Mouse (Mus musculus): ENCODE measurements around the gene Gm17949. TPM values are rescaled to one million over a fixed set of nuclear protein-coding genes. Genes with fewer than 3 reads are reported as not detected.

The Gm17949 gene
- polyA plus RNA-seq, 1 experiment: not detected

DNA sequence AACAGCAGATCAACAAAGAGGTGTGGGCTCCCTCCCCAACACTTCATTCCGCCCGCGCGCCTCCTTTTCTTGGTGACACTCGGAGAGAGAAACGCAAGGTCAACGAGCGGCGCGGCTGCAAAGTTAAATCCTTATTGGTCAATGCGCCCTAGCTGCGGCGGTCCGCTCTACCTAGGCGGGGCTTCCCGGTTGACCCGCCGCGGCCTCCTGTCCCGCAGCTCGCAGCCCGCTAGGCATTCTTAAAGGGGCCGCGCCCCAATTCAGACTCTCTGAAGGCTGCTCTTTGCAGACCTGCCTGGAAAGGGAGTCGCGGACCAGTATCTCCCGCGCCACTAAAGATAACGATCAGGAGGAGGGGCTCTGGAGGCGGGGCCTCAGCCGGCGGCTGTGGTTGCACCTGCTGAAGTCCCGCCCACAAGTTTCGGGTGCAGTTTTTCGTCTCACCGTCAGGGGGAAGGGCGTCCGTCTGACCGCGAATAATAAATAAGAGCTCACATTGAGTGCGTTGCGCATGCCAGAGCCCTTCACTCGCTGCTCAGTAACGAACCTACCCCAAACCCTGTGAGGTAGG is 49.0 kb downstream of the Gm17949 start:
- WGBS: under 1% methylated on average over 44 of the region's 44 CpGs
- peak overlapping the region; percentile 72 for H3K27ac ChIP-seq (ENCODE audit: insufficient read depth, low read depth, low read length)
- peaks cover 5% of the 10 kb centered on the region for H3K36me3 ChIP-seq (ENCODE audit: control insufficient read depth, insufficient read depth, low read length)
- TF ChIP-seq POLR2A (IDR thresholded peaks at IDR 0.05; ENCODE audit: low read depth, low read length): peak; percentile 36; the same call in 1 of the 2 replicates
- peak; percentile 79 for TF ChIP-seq CTCF (IDR thresholded peaks at IDR 0.05; ENCODE audit: extremely low read depth, insufficient read length, insufficient replicate concordance, low read depth, low read length)
- H3K27me3 ChIP-seq (ENCODE audit: control insufficient read depth, insufficient read depth, low read length): no peaks in the 10 kb centered on the region
- H3K4me3 ChIP-seq (ENCODE audit: low read depth, low read length): peak overlapping the region; percentile 77
- H3K4me1 ChIP-seq (ENCODE audit: control insufficient read depth, insufficient read depth, insufficient read length, low read length): peaks cover 11% of the 10 kb centered on the region; the same call in 1 of the 2 replicates

- Histone ChIP-seq H3K27me3 (ENCODE audit: control insufficient read depth, insufficient read depth, low read length) (no peaks in the 10 kb centered on the region), H3K36me3 (ENCODE audit: control insufficient read depth, insufficient read depth, low read length) (peaks cover 12% of the 10 kb centered on the region), H3K4me1 (ENCODE audit: control insufficient read depth, insufficient read depth, insufficient read length, low read length) (peaks cover 13% of the 10 kb centered on the region; the same call in 1 of the 2 replicates), H3K27ac (ENCODE audit: insufficient read depth, low read depth, low read length) (peak overlapping the region; percentile 56), H3K4me3 (ENCODE audit: low read depth, low read length) (peak overlapping the region; percentile 0; the same call in 1 of the 2 replicates)
- WGBS: 24% methylated on average over 10 of the region's 10 CpGs
- TF ChIP-seq CTCF (IDR thresholded peaks at IDR 0.05; ENCODE audit: extremely low read depth, insufficient read length, insufficient replicate concordance, low read depth, low read length): no peak
- TF ChIP-seq POLR2A (IDR thresholded peaks at IDR 0.05; ENCODE audit: low read depth, low read length): no peak
These were observed 49.8 kb downstream of the Gm17949 start for GRCm38 (mm10) chr17:57061069-57061468.

- no peaks in the 10 kb centered on the region for H3K27me3 ChIP-seq (ENCODE audit: control insufficient read depth, insufficient read depth, low read length)
- H3K36me3 ChIP-seq (ENCODE audit: control insufficient read depth, insufficient read depth, low read length): peaks cover 21% of the 10 kb centered on the region
- H3K27ac ChIP-seq (ENCODE audit: insufficient read depth, low read depth, low read length): peak overlapping the region; percentile 98
- H3K4me3 ChIP-seq (ENCODE audit: low read depth, low read length): peak overlapping the region; percentile 72
- peaks cover 13% of the 10 kb centered on the region; the same call in 1 of the 2 replicates for H3K4me1 ChIP-seq (ENCODE audit: control insufficient read depth, insufficient read depth, insufficient read length, low read length)
- WGBS: 2% methylated on average over 39 of the region's 39 CpGs
- TF ChIP-seq POLR2A (IDR thresholded peaks at IDR 0.05; ENCODE audit: low read depth, low read length) (peak; percentile 67; the same call in 1 of the 2 replicates), CTCF (IDR thresholded peaks at IDR 0.05; ENCODE audit: extremely low read depth, insufficient read length, insufficient replicate concordance, low read depth, low read length) (no peak)
These were observed 50.8 kb downstream of the Gm17949 start for GRCm38 (mm10) chr17:57062011-57062521.

- TF ChIP-seq CTCF (IDR thresholded peaks at IDR 0.05; ENCODE audit: extremely low read depth, insufficient read length, insufficient replicate concordance, low read depth, low read length) (no peak), POLR2A (IDR thresholded peaks at IDR 0.05; ENCODE audit: low read depth, low read length) (no peak)
- WGBS: 5% methylated on average over 22 of the region's 22 CpGs
- H3K27me3 ChIP-seq (ENCODE audit: control insufficient read depth, insufficient read depth, low read length): no peaks in the 10 kb centered on the region
- peak overlapping the region; percentile 72 for H3K4me3 ChIP-seq (ENCODE audit: low read depth, low read length)
- peak overlapping the region; percentile 98 for H3K27ac ChIP-seq (ENCODE audit: insufficient read depth, low read depth, low read length)
- H3K36me3 ChIP-seq (ENCODE audit: control insufficient read depth, insufficient read depth, low read length): peaks cover 26% of the 10 kb centered on the region
- H3K4me1 ChIP-seq (ENCODE audit: control insufficient read depth, insufficient read depth, insufficient read length, low read length): peaks cover 13% of the 10 kb centered on the region; the same call in 1 of the 2 replicates
These were observed 51.3 kb downstream of the Gm17949 start for GRCm38 (mm10) chr17:57062548-57062947.

GRCm38 (mm10) chr17:57063031-57063430 is 51.8 kb downstream of the Gm17949 start:
- Histone ChIP-seq H3K27ac (ENCODE audit: insufficient read depth, low read depth, low read length) (peak overlapping the region; percentile 98), H3K27me3 (ENCODE audit: control insufficient read depth, insufficient read depth, low read length) (no peaks in the 10 kb centered on the region), H3K4me1 (ENCODE audit: control insufficient read depth, insufficient read depth, insufficient read length, low read length) (peaks cover 13% of the 10 kb centered on the region; the same call in 1 of the 2 replicates), H3K36me3 (ENCODE audit: control insufficient read depth, insufficient read depth, low read length) (peaks cover 28% of the 10 kb centered on the region), H3K4me3 (ENCODE audit: low read depth, low read length) (peak overlapping the region; percentile 72)
- TF ChIP-seq CTCF (IDR thresholded peaks at IDR 0.05; ENCODE audit: extremely low read depth, insufficient read length, insufficient replicate concordance, low read depth, low read length): no peak
- peak; percentile 28; the same call in 1 of the 2 replicates for TF ChIP-seq POLR2A (IDR thresholded peaks at IDR 0.05; ENCODE audit: low read depth, low read length)
- WGBS: 8% methylated on average over 8 of the region's 8 CpGs

- H3K4me1 ChIP-seq (ENCODE audit: control insufficient read depth, insufficient read depth, insufficient read length, low read length): peaks cover 8% of the 10 kb centered on the region; the same call in 1 of the 2 replicates
- no peaks in the 10 kb centered on the region for H3K27me3 ChIP-seq (ENCODE audit: control insufficient read depth, insufficient read depth, low read length)
- no peak for TF ChIP-seq CTCF (IDR thresholded peaks at IDR 0.05; ENCODE audit: extremely low read depth, insufficient read length, insufficient replicate concordance, low read depth, low read length)
- TF ChIP-seq POLR2A (IDR thresholded peaks at IDR 0.05; ENCODE audit: low read depth, low read length): no peak
- H3K4me3 ChIP-seq (ENCODE audit: low read depth, low read length): no peak overlapping the region
- H3K27ac ChIP-seq (ENCODE audit: insufficient read depth, low read depth, low read length): no peak overlapping the region
- H3K36me3 ChIP-seq (ENCODE audit: control insufficient read depth, insufficient read depth, low read length): peaks cover 33% of the 10 kb centered on the region
- 79% methylated on average over 5 of the region's 5 CpGs for WGBS
These were observed 55.6 kb downstream of the Gm17949 start for GRCm38 (mm10) chr17:57066908-57067307.

- TF ChIP-seq CTCF (IDR thresholded peaks at IDR 0.05; ENCODE audit: extremely low read depth, insufficient read length, insufficient replicate concordance, low read depth, low read length) (no peak), POLR2A (IDR thresholded peaks at IDR 0.05; ENCODE audit: low read depth, low read length) (no peak)
- peaks cover 2% of the 10 kb centered on the region; the same call in 1 of the 2 replicates for H3K4me1 ChIP-seq (ENCODE audit: control insufficient read depth, insufficient read depth, insufficient read length, low read length)
- H3K4me3 ChIP-seq (ENCODE audit: low read depth, low read length): no peak overlapping the region
- H3K36me3 ChIP-seq (ENCODE audit: control insufficient read depth, insufficient read depth, low read length): peaks cover 29% of the 10 kb centered on the region
- no peak overlapping the region for H3K27ac ChIP-seq (ENCODE audit: insufficient read depth, low read depth, low read length)
- H3K27me3 ChIP-seq (ENCODE audit: control insufficient read depth, insufficient read depth, low read length): no peaks in the 10 kb centered on the region
- 19% methylated on average over 9 of the region's 9 CpGs for WGBS
These were observed 59.0 kb downstream of the Gm17949 start for GRCm38 (mm10) chr17:57070272-57070671.
